Mouse (Mus musculus) large intestine, adult 2 months (tissue): ENCODE results near the gene Pla2g2e. TPM values are rescaled to one million over a fixed set of nuclear protein-coding genes. Genes with fewer than 3 reads are reported as not detected.
"Not testable (repeated sequence)": the region's sequence is repeated elsewhere in the genome, so short reads cannot be mapped to it uniquely, and the experiment has no call there.

Experiments used
- DNase-seq: peaks from one replicate; pipeline ENCODE4 v3.0.0-alpha.2; 2012; ENCODE audit warnings: low read depth, low spot score
- WGBS: fragments of 180-500 bp; shearing (Covaris S2); methylation state at CpG from one replicate; pipeline ENCODE4 v1.1.7; 2018; 5-methylcytosine and 5-hydroxymethylcytosine counted together
- polyA plus RNA-seq: library from polyadenylated mRNA; depleted of rRNA; stranded (reverse); fragments of >200 nt; gene quantifications from 2 replicates; pipeline ENCODE4 v1.2.3, GENCODE M21; 2012; rRNA removed

Gene Pla2g2e
- polyA plus RNA-seq, 1 experiment: 0.63 TPM

DNA sequence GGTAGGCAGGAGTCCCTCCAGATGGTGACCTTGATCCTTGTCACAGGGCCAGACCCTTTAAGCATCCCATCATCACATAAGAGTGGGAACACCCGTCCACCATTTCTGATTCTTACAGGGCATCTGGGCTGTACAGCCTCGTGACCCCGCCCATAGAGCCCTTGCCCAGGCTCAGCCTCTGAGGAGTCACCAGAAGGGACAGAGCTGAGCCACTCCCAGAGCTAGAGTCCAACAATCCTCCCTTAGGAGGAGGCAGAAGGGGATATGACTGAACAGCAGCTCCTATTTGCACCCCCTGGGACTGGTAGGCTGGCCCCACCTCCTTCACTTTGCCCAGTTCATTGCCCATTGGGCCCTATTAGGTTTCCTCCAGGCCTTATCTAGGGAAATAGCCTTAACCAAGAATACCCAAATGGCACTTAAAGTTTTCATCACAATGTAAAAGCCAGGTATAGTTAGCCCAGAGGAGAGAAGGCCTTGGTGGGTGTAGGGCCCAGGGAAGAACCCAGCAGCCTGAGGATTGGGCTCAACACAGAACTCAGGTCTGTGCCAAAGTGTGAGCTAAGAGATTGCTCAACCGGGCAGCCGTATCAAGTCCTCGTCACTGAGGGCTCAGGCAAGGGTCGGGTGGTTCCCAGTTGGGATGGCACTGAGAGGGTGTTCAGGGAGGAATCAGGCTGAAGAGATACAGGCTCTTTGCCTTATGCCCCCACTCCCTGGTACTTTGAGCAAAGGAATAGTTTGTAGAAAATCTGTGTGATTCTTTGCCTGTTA, 3.3 kb downstream of the Pla2g2e start:
- 40% methylated on average over 7 of the region's 7 CpGs for WGBS
- DNase-seq: no peak

DNA sequence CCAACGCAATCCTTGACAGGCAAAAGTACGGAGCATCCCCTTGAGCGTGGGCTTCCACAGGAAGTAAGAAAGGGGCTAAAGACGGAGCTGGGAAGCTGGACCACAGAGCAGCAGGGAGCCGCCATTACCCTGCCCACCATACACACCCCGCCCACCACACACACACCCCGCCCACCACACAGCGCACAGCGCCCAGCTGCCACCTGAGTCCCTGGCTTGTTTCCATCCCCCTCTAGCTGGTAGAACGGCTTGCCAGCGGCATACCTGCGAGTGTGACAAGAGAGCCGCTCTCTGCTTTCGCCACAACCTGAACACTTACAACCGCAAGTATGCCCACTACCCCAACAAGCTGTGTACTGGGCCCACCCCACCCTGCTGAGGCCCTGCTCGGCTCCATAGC, 4.4 kb downstream of the Pla2g2e start:
- no peak for DNase-seq
- 19% methylated on average over 16 of the region's 16 CpGs for WGBS

DNA sequence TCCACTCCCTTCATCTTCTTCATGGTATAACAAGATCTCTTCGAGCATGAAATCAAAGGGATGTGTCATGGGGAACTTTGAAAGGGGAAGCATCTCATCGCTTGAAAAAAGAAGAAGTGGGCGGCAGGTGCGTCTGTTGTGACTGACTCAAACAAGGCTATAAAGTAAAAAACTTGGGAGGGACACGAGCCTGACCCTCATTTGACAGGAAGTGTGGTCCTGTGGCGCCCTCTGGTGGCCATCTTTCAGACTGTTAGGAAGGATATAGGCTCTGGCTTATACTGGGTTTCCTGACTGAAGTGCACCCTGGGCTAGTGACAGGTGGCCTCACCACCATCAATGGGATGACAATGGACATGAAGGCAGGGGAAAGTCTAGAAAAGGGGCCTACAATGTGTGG, 6.5 kb downstream of the Pla2g2e start:
- peak; percentile 65 for DNase-seq
- 7% methylated on average over 6 of the region's 6 CpGs for WGBS

DNA sequence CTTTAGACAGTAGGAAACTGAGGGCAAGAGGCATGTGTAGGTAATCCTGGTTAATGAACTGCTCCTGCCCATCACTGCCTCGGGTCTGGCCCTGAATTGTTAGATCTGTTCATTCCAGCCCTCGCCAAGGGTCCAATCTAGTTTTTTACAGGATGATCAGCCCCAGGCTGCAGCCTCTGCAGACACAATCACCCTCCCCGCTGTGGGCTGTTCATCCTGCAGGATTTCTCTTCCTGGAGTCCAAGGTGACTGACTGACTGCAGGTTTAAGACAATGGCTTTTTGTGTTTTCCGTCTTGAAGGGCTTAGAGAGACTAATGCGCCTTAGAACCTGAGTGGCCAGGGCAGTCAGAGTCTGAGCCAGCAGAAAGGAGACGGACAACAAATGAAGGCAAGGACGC, 11.4 kb downstream of the Pla2g2e start:
- WGBS: 27% methylated on average over 7 of the region's 7 CpGs

DNA sequence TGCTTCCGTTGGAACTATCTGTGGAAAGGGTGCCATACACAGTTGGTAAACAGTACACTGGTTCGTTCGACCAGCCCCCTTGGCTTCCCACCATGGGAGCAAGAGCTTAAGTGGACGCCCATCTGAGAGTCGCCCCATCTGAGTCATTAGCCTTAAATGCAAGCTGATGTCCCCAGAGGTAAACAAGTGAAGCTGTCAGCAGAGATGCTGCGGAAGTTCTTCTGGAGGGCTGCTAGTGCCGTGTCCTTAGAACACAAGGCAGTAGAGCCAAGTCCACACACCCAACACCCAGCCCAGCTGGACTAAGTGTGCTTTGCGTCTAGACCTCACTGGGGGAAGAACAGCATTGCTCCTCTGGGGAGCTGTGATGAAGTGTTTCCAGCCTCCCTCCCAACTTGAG, 11.9 kb downstream of the Pla2g2e start:
- WGBS: 34% methylated on average over 8 of the region's 8 CpGs

More for the DNA sequence above, 11.4 kb downstream of the Pla2g2e start:
- DNase-seq: no peak

DNA sequence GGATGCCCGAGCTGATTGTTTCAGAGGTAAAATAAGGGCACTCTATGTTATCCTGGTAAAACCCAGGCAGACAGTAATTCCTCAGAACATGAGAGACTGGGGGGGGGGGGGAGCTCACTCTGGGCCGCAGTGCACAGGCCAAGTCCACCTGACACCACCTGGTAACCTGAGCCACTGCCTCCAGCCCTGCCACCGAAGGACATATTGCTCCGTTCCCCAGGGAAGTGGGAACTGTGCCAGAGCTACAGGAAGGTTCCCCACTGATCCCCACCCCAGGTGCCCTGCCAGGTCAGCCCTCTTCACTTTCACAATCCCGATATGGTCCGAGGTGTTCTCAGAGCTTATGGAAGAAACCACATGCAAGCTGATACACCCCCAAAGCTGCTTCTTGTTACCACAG, 14.9 kb downstream of the Pla2g2e start:
- no peak for DNase-seq
- 82% methylated on average over 6 of the region's 6 CpGs for WGBS

More for the DNA sequence above, 11.9 kb downstream of the Pla2g2e start:
- no peak for DNase-seq

DNA sequence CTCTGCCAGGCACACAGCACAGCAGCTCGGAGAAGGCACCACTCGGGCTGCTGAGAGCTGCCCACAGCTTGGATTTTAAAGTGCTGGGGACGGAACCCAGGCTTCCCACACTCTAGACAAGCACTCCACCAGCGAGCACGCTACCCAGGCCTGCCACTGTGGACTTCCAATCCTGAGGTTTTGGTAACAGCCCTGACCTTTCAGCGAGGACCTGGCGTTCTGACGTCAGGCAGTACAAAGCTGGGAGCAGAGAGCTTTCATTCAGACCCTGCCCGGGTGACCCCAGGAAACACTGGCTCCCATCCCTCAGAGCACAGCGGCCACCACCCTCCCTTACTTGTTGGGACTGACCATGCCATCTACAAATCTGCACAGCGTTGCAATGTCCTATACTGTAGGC, 16.0 kb downstream of the Pla2g2e start:
- not testable (repeated sequence) for DNase-seq
- 93% methylated on average over 11 of the region's 11 CpGs for WGBS

DNA sequence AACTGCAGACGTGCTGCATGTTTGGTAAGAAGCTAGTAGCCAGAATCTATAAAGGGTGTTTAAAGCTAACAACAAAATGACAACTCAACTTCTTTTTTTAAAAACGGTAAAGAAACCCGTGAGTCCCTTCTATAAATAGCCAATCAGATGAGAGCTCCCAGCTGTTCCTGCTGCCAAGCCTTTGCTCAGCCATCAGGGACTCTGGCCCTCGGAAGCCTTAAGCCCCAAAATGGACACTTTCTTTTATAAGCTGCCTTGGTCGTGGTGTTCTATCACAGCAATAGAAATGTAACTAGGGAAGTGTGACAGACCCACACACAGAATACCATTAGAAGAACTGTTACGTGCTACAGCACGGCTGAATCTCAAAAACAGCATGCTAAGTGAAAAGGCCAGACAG, 21.6 kb downstream of the Pla2g2e start:
- 73% methylated on average over 7 of the region's 7 CpGs for WGBS
- no peak for DNase-seq

DNA sequence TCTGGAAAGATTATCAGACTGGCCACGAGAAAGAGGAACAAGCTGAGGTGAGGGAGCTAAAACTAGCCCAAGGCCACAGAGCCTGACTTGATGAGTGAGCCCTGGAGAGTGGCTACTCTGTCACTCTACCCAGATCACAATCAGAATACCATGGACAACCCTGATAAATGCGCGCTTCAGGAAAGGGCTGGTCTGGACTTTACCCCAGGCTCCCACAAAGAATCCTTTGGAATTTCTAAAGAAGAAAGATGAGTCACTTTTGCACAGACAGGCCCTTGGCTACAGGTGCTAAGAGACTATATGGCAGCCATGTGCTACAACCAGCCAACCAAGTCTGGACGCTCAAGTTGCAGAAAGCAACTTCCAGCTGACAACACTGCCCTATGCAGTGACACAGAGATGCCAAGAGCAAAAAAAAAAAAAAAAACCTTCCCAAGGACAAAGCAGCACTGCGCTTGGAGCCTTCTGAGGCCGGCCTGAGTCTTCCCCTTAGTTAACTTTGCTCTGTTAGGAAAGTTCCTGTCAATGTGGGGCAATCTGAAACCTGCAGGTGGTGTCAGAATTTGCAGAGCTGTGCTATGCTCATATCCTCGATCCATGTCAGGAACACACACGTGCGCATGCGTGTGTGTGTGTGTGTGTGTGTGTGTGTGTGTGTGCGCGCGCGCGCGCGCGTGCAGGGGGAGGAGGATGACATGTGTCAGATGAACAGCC, 28.0 kb downstream of the Pla2g2e start:
- DNase-seq: no peak
- 82% methylated on average over 18 of the region's 18 CpGs for WGBS

DNA sequence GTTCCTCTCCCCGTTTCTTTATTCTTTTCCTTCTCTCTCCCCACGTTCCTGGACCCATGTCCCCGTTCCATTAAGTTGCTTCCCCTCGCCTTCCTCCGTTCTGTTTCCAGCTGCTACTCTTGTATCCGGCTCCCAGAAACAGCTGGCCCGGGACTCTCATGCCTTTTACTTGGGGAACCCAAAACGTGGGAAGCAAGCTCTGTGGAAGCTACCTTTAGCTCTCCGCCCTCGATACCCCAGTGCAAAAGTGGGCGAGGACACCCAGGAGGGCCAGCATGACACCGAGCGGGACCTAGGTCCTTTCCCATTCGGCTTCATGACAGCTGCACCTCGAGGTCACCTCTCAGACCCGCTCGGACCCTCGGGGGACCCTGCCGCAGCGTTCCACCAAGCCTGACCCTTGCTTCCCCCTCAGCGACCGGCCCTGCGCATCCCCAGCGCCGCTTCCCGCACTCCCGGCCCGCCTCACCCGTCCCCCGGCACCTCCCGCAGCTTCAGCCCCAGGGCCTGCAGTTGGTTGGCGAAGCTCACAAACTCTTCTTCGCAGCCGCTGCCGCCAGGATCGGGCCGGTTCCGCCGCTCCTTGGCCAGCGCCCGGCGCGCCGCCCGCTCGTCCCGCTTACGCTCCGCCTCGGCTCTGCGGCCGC, 35.5 kb downstream of the Pla2g2e start:
- no peak for DNase-seq
- WGBS: 2% methylated on average over 52 of the region's 52 CpGs

DNA sequence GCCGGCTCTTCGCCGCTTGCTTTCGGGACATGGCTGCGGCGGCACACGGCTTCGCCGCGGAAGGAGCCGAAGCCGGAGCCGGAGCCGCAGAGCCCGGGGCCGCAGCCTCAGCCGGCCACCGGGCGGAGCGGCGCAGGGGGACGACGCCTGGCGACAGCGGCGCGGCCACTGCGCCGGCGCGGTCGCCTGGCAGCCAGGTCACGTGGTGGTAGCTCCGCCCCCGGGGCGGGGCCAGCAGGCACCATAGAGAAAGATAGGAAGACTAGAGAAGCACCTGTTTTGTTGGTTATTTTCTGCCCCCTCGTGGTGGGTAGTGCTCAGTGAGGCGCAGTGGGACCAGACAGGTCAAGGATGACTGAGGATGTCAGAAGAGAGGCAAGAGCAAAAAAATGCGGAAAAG, 36.1 kb downstream of the Pla2g2e start, which contains the start of gene Otud3:
Gene Otud3, minus strand, starts transcription at position 149 of the 400 bp plus-strand sequence.
- peak; percentile 82 for DNase-seq
- WGBS: 1% methylated on average over 39 of the region's 39 CpGs

DNA sequence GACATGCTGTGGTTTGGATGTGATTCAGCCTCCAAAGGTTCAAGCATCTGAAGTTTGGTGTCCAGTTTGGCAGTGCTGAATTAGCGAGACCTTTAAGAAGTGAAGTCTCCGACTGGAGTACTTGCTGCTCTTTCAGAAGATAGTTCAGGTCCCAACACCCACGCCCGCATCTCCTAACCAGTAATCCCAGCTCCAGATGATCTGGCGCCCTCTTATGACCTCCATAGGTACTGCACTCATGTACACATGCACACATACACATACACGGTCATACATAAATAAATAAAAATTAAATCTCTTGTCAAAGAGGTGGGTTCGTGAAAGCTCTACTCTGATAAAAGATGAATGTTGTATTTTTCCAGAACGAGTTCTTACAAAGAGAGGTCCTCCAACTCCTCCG, 39.5 kb downstream of the Pla2g2e start:
- 88% methylated on average over 9 of the region's 9 CpGs for WGBS
- no peak for DNase-seq

DNA sequence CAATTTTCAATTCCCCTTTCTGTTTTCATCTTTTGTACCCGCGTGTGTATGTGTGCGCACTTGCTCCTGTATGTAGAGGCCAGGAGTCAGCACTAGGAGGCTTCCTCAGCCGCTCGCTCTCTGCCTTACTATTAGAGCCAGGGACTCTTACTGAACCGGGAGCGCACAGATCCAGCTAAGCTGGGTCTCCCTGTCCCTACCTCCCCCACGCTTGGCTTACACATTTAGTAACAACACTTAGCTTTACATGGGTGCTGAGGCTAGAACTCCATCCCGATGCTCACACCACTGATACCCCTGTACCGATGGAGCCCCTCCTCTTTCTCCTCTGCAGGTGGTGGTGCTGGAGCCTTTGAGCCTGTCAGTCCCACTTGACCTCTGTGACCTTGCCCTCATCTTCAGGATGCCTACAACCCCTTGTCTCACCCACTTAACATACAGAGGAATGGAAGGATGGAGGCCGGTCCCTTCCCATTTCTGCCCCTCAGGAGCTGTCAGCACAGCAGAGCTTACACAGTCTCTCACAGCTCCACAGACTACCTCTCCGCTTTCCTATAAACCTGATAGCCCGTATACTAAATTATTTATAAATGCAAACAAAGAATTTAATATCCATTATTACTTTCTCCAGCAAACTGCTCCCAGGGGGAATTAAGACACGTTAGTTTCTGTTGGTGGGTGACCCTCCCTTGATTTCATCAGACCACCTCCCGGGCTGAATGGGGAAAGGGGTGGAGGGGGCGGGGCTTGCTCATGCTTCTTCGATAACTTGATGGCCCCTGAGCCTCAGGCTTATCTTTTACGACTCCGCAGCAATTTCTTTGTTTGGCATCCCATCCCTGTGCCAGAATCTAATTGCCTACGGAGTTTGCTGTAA, 43.8 kb downstream of the Pla2g2e start:
- 35% methylated on average over 20 of the region's 20 CpGs for WGBS
- DNase-seq: no peak

DNA sequence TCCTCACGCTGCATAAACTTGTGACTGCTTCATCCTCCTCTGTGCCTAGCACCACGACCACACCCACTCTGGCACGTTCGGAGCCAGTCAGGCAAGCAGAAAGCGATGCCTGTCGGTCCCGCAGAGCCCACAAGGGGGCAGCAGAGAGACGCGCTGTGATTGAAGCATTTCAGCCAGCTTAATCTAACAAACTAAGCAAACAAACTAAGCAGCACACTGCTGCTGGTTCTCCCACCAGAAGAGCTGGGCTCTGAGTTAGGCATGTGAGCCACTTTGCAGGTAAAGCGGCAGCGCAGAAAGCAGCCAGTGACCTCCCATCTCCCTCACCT, 44.4 kb downstream of the Pla2g2e start:
- peak; percentile 98 for DNase-seq

DNA sequence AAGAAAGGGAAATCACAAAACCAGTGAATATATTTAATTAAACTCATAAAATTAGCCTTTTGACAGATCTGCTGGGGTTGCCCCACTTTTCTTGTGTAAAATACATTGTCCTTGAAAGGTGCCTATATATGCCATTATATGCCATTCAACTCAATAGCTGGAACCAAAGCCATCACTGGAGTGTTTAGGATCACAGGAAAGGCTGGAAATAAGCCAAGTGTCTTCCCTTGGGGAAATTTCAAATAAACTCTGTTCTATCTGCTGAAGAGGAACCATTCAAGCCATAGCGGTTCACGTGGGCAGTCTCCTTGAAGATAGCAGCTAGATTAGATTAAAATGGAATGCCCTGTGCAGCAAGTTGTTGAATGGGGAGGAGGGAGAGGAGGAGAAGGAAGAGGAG, 47.8 kb downstream of the Pla2g2e start:
- no peak for DNase-seq
- WGBS: 62% methylated on average over 2 of the region's 2 CpGs

More for the DNA sequence above, 44.4 kb downstream of the Pla2g2e start:
- WGBS: under 1% methylated on average over 11 of the region's 11 CpGs

Other genes with a start within 250 kb of the Pla2g2e start
- 0.05 and 0.11 TPM in 2 replicates for gene Vwa5b1, start 242.1 kb upstream of the Pla2g2e start, polyA plus RNA-seq
- 0.27 and 0.45 TPM in 2 replicates for gene Pla2g2c, start 153.2 kb upstream of the Pla2g2e start, polyA plus RNA-seq
- gene Ubxn10, start 140.8 kb upstream of the Pla2g2e start, polyA plus RNA-seq: 2.5 and 2.6 TPM in 2 replicates
- 22.1 and 34.0 TPM in 2 replicates for gene Pla2g2f, start 120.3 kb upstream of the Pla2g2e start, polyA plus RNA-seq
- gene Pla2g2d, start 102.2 kb upstream of the Pla2g2e start, polyA plus RNA-seq: 8.8 and 10.3 TPM in 2 replicates
- gene Pla2g5, start 14.5 kb upstream of the Pla2g2e start, polyA plus RNA-seq: 35.3 and 72.0 TPM in 2 replicates
- not detected in 2 replicates for gene Gm13030, start 4.0 kb upstream of the Pla2g2e start, polyA plus RNA-seq
- gene Otud3, start 36.0 kb downstream of the Pla2g2e start, polyA plus RNA-seq: 5.5 and 10.8 TPM in 2 replicates
- gene Rnf186, start 89.2 kb downstream of the Pla2g2e start, polyA plus RNA-seq: 219 and 382 TPM in 2 replicates
- gene Tmco4, start 94.9 kb downstream of the Pla2g2e start, polyA plus RNA-seq: 29.4 and 42.9 TPM in 2 replicates
- gene Htr6, start 197.6 kb downstream of the Pla2g2e start, polyA plus RNA-seq: 0.26 and 0.32 TPM in 2 replicates
- 125 and 133 TPM in 2 replicates for gene Nbl1, start 215.1 kb downstream of the Pla2g2e start, polyA plus RNA-seq